Mouse (Mus musculus) A20 (cell line): ENCODE measurements around the gene Ppard.

Experiments used
- DNase-seq: peaks from one replicate; pipeline ENCODE4 v3.0.0-alpha.2; 2011; ENCODE audit warnings: low read depth, low spot score

The Ppard gene

GRCm38 (mm10) chr17:28255651-28256050, 23.2 kb downstream of the Ppard start:
- no peak for DNase-seq

DNA sequence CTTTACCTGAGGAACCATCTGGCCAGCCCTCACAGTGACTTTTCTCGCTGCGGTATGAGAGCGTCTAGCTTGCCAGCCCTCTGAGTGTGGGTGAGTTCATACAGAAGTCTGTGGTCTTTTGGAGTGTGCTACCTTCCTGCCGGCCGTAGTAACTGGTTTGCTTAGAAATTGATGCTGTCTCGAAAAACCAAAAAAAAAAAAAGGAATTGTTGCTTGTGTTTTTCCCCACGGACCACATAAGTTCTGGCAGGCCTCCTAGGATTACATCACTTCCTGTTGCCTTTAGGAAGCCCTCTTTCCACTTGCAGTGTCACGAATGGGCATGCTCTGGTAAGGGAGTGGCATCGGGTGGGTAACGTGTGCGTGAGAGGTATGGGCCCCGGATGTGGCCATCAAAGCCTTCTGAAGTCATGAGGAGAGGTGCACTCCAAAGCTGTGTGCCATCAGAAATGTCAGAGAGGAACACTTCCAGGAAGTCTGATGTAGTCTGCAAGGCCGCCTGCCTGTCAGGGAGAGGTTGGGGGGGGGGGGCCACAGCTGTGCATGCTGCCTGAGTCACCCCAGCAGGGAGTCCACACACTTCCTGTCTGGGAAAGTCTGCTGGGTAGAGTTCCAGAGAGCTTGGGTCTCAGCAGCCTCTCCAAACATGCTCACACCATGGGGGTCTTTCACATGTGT, 24.3 kb downstream of the Ppard start:
- DNase-seq: no peak

DNA sequence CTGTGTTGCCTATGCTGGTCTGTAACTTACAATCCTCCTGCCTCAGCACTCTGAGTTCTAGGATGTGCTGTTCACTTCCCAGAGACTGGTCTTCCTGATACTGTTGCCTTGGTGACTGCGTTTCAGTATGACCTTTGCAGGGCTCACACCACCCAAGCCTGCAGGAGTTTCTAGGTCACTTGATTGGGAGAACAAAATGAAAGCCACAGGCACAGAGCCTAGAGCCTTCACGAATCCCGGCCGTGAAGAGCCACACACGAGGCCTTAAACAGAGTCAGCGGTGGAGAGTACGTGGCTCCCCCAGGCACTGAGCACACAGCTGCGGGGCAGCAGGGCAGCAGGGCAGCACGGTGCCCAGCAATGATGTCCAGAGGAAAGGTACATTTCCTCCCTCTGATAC, 25.8 kb downstream of the Ppard start:
- DNase-seq: no peak

GRCm38 (mm10) chr17:28259890-28260542, 27.5 kb downstream of the Ppard start:
- DNase-seq: peak; percentile 52

DNA sequence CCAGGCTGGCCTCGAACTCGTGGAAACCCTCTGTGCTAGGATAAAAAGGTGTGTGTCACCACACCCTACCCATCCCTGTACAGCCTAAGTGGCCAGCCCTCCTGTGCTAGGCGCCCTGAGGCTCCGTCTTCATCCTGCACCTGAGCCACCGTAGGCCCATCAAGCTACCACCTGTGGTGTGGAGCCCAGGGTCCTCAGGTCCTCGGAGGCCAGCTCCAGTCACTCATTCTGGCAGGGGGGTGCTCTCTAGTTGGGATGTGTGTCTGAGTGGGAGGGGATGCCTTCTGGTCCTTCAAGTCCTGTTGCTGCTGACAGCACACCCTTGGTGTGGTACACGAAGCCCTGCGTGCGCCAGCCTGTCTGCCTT, 28.0 kb downstream of the Ppard start:
- no peak for DNase-seq

DNA sequence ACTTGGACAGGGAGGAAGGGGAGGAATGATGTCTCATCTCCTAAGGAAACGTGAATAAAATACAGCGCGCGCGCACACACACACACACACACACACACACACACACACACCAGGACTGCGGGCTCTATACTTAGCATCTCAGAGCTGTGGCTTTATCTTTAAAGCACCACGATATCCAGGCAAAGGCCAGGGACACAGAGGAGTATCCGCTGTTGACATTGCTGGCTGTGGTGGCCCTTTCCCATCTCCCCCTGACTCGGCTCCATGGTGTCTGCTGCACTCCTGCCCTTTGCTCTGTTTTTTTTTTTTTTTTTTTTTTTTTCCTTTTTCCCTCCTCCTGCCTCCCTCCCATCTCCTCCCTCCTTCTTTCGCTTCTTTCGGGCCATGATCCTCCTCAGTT, 29.3 kb downstream of the Ppard start:
- DNase-seq: no peak

DNA sequence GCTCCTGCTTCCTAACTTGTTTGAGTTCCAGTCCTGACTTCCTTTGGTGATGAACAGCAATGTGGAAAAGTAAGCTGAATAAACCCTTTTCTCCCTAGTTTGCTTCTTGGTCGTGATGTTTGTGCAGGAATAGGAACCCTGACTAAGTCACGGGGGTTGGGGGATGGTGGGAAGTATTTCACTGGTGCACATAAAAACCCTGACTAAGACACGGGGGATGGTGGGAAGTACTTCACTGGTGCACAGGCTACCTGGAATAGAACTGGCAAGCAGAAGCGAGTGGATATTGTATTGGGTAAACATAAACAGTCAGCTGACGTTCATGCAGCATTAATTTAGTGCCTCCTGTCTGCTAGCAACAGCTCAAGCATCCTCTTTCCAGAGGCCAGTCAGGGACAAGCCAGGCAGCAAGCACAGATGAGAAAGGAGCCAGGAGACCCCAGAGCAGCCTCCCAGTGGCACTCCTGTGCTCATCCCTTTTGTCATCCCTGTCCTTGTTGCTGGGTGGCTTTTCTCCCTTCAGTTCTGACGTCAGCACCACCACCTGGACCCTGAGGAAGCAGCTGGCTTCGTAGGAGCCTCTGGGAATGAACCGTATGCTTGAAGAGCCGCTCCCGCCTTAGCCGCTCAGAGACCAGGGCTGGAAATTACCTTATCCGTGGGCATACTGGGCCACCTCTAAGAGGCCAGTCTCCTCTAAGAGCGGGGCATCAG, 30.8 kb downstream of the Ppard start:
- DNase-seq: no peak

- DNase-seq: no peak
Observed at GRCm38 (mm10) chr17:28267251-28267650, 34.8 kb downstream of the Ppard start.

DNA sequence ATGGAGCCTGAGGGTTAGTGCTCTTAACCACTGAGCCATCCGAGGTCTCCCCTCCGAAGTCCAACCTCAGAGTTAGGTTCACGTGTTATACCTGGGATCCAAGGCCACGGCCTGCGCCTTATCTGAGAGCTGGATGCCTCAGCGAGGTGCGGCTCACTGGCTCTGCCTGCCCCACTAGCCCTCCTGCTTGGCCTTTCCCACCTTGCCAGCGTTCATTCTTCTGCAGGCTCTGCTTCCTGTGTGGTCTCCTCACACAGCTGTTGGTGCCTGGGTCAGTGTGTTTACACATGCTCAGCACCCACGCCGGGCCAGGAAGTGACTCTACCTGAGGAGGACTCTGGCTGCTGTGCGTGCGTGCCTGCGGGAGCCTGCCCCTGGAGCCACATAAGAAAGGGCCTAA, 37.7 kb downstream of the Ppard start:
- DNase-seq: no peak

GRCm38 (mm10) chr17:28271537-28272266, 39.2 kb downstream of the Ppard start:
- no peak for DNase-seq

GRCm38 (mm10) chr17:28272281-28272680, 39.8 kb downstream of the Ppard start:
- no peak for DNase-seq

DNA sequence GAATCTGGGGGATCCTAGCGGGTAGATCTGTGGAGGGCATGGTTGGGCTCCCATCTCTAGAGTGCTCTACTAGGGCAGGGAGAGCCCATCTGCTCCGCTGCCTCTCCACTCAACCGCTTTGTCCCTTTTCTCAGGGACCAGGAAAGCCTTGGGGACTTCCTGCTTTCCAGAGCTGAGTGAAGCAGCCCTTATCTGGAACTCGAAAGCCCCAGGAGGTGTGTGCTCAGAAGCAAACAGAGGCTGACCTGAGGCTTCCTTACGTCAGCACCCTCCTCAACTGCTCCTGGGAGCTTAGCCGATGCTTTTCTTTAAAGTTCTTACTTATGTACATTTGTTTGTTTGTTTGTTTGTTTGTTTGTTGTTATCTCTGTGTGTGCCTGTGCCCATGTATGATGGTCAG, 40.3 kb downstream of the Ppard start:
- DNase-seq: no peak

- peak; percentile 37 for DNase-seq
Observed at GRCm38 (mm10) chr17:28274739-28275138, 42.2 kb downstream of the Ppard start.

DNA sequence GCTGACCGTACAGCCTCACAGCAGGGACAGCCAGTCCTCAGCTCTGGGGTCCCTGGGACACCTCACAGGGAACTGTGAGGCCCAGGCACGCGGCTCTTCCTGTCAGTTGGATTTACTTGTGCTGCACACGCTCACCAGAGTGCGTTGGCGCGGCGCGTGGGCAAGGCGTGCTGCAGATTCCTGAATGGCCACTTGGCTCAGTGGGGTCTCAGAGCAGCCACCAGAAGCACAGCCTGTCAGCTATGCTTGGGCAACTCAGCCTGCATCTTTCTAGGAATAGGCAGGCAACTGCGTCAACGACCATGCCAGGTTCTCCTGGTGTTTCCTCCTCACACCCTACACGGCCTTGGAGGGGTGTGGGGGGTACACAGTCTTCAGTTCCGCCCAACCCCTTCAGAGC, 44.7 kb downstream of the Ppard start:
- no peak for DNase-seq

DNA sequence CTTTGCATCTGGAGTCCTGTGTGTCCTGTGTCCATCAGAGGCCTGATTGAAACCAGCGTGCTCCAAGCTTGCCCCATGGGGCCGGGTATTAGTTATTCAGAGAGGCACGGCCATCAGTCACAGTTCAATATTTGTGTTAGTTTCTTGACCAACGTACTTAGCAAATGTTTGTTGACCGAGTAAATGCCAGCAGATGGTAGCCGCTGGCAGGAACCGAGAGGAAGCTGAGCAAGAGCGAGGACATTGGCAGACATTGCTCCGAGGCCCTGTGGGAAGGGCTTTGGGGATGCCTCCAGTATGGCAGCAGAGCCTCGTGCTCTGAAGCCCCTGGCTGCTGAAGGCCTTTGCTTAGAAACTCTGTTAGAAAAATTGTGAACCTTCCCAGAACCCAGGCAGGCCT, 45.2 kb downstream of the Ppard start:
- no peak for DNase-seq

DNA sequence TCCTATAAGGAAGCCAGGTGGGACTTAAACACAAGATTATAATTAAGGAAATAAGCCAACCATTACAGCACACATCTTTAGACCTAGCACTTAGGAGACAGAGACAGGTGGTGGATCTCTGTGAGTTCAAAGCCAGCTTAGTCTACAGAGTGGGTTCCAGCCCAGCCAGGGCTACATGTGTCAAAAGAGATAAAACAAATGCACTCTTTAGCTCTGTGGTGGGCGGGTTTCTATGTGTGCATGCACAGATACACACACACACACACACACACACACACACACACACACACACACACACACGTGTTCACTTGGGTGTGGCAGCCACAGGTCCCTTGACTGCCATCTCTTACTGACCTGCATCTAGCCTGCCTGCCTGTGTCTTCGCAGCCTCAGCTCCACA, 45.7 kb downstream of the Ppard start:
- no peak for DNase-seq

- no peak for DNase-seq
Observed at GRCm38 (mm10) chr17:28279236-28279635, 46.7 kb downstream of the Ppard start.

DNA sequence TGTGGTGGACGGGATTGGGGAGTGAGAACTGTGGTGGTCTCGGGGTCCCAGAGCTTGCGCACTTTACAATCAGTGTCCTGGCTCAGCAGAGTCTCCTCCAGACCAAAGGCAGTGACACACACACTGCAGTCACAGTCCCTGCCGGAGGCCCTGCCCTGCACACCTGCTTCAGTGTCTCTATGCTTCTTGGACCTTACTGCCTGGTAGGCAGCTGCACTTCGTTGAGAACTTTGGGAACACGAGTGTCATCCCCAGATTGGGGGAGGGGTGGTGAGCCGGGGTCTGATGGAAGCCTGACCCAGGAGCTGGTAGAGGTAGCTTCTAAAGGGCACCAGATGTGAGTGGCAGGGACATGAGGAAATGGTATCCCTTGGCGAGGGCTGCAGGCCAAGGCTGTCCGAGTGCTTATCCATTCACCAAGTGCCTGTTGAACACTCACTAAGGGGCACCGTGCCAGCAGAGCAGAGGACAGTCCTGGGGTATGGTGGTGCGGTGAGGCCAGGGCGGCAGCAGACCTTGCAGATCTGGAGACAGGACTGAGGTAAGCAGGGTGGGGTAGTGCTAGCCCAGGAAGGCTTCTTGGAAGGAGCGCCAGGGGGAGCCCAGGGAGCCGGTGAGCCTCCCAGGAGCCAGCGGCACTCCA, 47.4 kb downstream of the Ppard start:
- DNase-seq: no peak

DNA sequence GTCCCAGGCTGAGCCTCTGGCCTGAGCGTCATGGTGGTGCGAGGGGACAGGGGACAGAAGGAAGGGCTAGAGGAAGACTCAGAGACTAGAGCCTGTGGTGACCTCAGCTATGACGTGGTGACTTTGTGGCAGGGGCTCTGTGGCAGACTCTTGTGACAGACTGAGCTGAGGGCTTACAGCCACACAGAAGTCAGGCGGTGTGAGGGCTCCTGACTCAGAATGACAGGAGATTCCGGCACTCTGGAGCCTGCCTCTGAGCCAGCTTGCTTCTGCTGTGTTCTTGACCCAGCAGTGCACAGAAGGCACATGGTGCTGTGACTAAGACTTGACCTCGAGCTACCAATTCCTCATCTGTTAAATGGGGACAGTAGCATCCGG, 47.9 kb downstream of the Ppard start:
- DNase-seq: no peak

DNA sequence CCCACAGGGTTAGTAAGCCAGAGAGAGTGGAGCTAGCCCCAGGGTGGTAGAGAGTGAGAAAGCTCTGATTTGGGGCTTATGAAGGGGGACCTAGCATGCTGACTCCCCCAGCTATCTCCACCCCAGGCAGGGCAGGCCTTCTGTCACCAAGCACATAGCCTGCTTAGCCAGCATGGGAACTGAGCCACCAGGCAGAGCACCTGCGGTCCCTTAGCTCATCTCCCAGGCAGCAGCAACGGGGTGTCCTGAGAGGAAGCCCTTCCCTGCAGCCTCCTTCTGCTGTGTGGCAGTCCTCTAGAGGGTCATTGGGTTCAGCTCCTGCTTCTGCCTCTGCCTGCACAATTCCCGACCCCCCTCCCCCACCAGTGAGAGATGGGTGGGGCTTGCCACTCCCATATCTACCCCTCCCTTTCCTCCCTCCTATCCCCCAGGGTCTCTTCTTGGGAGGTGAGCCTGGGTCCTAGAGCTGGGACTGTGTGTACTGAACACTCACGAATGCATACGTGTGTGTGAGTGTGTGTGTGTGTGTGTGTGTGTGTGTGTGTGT, 48.4 kb downstream of the Ppard start:
- no peak for DNase-seq

DNA sequence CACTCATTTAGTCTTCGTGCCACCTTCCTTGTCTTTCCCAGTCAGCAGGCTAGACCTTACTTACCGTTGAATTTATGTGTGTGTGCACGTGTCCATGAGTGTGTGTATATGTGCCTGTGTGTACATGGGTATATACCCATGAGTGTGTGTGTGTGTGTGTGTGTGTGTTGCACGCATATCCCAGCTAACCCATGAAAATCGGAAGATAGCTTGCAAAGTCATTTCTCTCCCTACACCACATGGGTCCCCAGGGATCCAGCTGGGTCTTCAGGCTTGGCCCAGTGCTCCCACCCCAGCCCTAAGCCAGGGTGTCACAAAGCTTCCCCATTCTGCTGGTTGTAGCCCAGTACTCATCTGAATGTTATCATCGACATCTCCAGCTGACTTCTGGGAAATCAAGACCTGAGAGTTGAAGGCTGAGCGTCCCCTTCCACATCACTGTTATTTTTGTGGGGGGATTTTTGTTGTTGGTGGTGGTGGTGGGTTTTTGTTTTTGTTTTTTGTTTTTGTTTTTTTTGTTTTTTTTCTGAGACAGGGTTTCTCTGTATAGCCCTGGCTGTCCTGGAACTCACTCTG, 49.5 kb downstream of the Ppard start:
- no peak for DNase-seq
